Mouse (Mus musculus) embryo, embryonic 9.5 days (tissue): ENCODE measurements at regions not wholly inside any gene's neighbourhood (a gene's known extent, or its start where the extent isn't known, plus 50 kb on each side); places are given as distances from the start of the nearest gene placed in this dataset.
"Not testable (repeated sequence)": the region's sequence is repeated elsewhere in the genome, so short reads cannot be mapped to it uniquely, and the experiment has no call there.

Source experiments
- DNase-seq: peaks from one replicate; pipeline ENCODE4 v3.0.0-alpha.2; 2017; ENCODE audit errors: extremely low spot score

DNA sequence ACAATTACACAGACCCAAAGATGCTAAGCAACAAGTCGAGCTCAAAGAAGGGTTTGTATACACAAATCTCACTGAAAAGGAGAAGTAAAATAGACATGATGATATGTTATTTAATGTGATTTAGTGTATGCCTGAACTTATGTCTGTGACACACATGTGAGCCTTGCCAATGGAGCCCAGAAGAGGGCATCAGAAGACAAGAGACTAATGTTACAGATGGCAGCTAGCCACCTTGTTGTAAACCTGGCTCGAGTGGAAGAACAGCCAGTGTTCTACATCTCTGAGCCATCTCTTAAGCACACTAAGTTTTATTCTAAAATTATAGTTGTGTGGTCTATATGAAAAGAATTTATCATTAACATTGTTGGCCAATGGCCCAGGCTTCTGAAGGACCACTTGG is 943.7 kb upstream of the Prmt6 start:
- no peak for DNase-seq

DNA sequence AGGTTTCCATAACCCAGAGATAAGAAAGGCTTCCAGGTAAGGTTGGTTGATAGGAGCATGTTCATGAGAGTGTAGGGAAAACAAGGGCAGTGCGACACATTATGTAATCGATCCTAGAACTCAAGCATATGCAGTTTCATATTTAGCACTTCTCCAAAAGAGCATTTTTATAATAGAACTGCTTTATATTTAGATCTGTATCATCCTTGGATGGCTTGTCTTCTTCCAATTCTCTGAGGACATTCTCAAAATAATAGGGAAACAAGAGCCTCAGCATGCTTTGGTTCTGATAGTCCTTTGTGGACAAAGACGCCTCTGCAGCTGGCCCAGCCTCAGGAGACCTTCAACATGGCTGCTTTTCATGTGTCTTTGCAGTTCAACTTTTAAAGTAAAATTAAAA is 915.9 kb upstream of the Prmt6 start:
- no peak for DNase-seq

DNA sequence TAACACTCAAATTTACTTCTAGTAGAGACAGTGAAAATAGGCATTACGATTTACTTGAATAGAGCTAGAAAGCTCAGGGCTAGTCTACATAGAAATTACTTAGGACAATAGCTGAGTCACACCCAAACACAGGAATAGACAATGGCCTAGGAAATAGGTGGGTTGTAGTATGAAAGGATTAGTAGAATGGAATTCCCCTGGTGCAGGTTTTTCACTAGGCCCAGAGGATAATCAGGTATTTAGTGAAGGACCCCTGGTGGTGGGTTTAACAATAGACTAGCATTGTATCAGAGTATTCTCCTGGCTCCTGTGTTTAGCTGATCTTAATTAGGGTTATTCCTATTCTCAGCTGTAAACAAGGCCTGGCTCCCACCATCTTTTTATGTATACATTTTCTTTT is 890.4 kb upstream of the Prmt6 start:
- not testable (repeated sequence) for DNase-seq

DNA sequence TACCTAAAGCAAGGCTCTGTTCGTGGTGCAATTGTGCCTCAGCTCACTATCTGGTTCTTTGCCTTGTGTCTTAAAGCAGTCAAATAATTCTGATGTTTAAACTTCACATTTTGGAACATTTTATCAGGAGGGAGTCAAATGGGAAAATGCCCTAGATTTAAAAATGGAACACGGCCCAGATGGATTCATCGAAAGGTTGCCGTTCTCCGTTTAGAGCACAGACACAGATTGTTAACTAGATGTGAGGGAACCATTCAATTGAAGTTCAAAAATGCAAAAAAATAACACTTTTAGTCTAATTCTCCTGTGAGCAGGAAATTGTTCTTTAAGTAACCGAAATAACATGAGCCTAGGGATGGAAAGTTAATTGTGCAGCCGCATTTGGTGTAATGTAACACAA is 858.2 kb upstream of the Prmt6 start:
- no peak for DNase-seq

DNA sequence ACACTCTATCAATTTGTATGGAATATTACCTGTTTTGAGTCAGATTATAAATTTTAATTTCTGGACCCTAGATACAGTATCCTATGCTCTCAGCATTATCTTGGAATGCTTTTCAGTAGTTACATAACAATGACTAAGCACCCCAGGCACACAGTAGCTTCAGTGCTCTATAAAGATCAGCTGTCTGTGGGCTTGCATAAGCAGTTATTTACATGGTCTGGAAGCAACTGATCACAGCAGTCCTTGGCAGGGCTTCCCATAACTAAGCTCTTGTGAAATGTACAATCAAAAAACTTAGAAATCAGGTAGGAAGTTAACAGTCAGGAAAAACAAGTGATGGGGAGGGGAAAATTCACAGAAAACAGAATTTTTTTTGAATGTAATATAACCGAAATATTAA is 851.8 kb upstream of the Prmt6 start:
- no peak for DNase-seq

DNA sequence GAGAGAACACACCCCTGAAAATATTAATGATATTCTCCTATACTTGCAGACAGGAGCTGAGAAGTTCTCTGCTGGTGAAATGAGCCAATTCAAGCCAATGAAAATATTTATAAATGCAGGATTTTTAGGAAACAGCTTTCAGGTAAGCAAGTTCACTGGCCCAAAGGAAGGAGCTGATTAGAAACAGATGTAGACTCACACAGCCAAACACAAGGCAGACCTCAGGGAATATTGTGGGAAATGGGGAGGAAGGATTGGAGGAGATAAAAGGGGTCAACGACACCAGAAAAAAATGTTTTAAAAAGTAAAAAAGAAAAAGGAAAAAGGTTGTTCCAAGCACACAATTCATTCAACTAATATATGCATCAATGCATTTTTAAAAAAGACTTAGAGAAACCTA is 823.5 kb upstream of the Prmt6 start:
- peak; percentile 2 for DNase-seq

DNA sequence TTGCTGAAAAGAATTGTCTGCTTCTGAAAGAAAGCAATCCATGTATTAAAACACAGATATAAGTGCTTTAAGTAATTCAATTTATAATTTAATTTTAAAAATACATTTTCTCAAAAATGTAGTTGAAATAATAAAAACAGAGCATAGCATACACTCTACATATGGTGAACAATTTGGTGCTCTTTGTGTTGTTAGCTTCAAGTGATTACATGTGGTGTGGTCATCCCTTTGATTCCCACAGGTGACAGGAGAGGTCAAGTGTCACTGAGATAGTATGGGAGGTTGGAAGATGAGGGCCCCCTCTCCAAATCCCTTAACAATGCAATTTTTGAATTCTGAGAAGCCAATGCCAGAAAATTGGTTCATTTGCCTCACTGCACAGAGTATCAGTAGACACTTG is 819.5 kb upstream of the Prmt6 start:
- no peak for DNase-seq

DNA sequence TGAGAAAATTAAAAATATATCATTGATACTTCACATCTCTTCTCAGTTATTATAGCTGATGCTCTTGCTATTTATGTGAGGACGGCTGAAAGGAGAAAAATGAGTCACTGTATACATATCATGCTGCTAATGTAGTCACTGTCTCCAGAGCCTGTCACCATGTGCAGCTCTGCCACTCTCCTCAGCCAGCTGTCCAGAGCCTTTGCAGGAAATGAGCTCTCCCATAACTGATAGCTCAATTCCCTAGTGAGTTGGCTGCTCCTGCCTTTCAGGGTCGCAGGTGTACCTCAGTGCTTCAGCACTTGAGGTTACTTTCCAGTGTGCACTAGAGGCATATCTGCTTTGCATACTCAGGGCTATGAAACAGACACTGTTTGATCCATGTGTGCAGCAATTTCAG is 819.0 kb upstream of the Prmt6 start:
- DNase-seq = no peak

DNA sequence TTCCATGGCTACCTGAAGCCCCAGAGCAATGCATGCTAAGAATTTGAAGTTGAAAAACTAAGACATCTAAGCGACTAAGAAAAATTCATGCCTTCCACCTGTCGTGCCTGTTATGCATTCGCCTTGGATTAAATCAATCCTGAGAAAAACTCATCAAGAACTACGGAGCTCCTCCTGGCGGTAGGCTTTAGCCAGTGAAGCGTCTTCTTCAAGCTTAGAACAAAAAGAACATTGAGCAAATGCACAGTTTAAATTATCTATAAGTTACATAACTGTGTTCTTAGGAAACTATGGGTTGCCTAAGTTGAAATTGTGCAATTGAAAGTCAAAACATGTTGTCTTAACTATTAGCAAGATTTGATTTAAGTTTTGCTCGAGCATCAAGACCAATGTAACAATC is 818.4 kb upstream of the Prmt6 start:
- peak; percentile 20 for DNase-seq

DNA sequence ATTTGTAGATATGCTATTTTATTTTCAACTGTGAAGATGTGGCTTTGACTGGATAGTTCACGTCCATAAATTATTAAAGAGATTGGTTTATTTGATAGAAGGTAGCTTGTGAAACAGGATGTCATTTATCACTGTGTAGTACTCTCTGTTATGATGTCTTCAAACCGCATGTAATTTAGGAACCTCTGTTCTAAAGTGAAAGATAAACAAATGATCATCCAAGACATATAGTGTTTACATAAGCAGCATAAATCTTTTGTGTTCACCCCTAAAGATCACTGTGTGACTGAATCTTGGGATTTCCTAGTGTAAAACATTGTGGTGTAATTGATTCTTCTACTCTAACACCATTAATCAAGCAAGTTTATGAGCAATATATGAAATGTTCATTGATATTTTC is 798.8 kb upstream of the Prmt6 start:
- DNase-seq = no peak
